Mouse (Mus musculus): ENCODE data around the gene Irf1. TPM values are rescaled to one million over a fixed set of nuclear protein-coding genes. Genes with fewer than 3 reads are reported as not detected.

Gene Irf1
- polyA plus RNA-seq, 1 experiment = 5.6 TPM

DNA sequence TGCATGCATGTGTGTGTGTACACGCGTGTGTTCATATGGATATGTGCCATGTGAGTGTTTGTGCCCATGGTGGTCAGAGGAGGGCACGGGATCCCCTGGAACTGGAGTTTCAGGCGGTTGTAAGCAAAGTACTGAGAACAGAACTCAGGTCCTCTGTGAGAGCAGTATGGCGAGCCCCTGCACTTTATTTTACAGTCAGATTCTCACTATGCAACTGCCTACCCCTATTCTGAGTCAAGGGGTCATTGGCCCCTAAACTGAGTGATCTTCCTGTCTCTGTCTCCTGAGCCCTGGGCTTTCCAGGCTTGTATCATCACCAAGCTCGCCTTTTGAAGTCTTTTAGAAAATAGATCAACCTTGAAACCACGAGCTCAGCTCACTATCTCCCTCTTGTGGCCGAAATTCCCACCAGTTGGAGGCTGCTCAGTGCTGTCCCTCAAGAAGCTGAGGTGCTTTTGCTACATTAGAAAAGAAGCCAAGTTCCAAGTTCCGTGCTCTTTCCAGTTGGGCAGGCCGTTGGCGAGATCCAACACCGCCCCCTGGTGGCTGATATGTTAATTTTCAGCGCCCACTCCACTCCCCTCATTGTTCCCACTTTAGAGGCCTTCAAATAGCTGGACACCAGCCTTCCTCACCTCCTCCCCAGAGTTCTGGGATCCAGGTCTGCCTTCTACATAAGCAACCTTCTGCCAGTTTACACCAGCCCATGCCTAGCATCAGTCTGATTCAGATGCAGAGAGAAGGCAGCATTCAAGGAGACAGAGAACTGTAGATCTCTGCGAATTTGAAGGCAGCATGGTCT lies 32.8 kb upstream of the Irf1 start:
- Histone ChIP-seq H3K4me3 (replicated peaks; ENCODE audit: insufficient read depth, low read depth, low read length) (no peak overlapping the region), H3K27ac (ENCODE audit: insufficient read depth, low read length) (no peak overlapping the region), H3K27me3 (ENCODE audit: control insufficient read depth, insufficient read depth, low read length) (no peaks in the 10 kb centered on the region), H3K4me1 (ENCODE audit: control insufficient read depth, insufficient read depth, low read length) (no peaks in the 10 kb centered on the region)
- DNase-seq = peak; percentile 33 to 45
- TF ChIP-seq CTCF (IDR thresholded peaks at IDR 0.05; ENCODE audit: borderline replicate concordance, insufficient read depth, low read depth, low read length) (peak; percentile 50), POLR2A (IDR thresholded peaks at IDR 0.05; ENCODE audit: borderline replicate concordance, insufficient read depth, low read length) (no peak)
- 50% methylated on average over 14 of the region's 14 CpGs for WGBS

DNA sequence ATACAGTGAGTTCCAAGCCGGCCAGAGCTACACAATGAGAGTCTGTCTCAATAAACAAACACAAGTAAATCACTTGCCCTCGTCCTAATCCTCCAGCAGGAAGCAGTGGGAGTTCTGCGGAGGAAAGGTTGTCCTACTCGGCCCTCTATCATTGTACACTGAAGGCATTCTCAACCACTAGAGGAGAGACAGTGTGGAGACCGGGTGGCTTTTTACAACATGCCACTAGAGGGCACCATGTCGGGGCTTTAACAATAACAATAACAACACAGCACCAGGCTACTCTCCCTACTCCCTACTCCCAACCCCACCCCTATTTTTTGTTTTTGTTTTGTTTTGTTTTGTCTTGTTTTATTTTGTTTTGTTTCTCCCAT lies 32.3 kb upstream of the Irf1 start:
- WGBS = 46% methylated on average over 6 of the region's 6 CpGs
- peak; percentile 58 for TF ChIP-seq CTCF (IDR thresholded peaks at IDR 0.05; ENCODE audit: borderline replicate concordance, insufficient read depth, low read depth, low read length)
- TF ChIP-seq POLR2A (IDR thresholded peaks at IDR 0.05; ENCODE audit: borderline replicate concordance, insufficient read depth, low read length) = no peak
- Histone ChIP-seq H3K4me3 (replicated peaks; ENCODE audit: insufficient read depth, low read depth, low read length) (no peak overlapping the region), H3K27me3 (ENCODE audit: control insufficient read depth, insufficient read depth, low read length) (no peaks in the 10 kb centered on the region), H3K27ac (ENCODE audit: insufficient read depth, low read length) (no peak overlapping the region), H3K4me1 (ENCODE audit: control insufficient read depth, insufficient read depth, low read length) (no peaks in the 10 kb centered on the region)
- peak; percentile 37 to 41 for DNase-seq

DNA sequence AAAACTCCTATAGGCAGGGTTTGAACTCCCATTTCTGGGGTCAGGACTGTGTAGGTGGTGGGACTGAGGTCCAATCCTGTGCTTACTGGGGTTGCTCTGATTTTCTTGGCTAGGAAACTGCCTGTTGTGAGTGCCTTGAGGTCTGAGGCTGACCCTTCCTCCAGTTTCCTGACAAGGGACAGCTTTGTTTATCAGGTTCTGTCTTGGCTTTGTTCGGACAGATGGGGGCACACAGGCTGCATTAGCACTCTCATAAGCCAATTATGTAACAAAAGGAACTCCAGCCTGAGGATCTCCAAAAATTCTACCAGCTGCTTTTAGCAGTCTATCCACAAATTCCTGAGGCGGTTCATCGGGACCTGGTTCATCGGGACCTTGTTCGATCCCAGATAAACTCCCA lies 27.5 kb upstream of the Irf1 start:
- 22% methylated on average over 5 of the region's 5 CpGs for whole genome bisulfite sequencing
- Histone ChIP-seq H3K27me3 (ENCODE audit: control insufficient read depth, insufficient read depth, low read length) (no peaks in the 10 kb centered on the region), H3K4me3 (replicated peaks; ENCODE audit: insufficient read depth, low read depth, low read length) (no peak overlapping the region), H3K4me1 (ENCODE audit: control insufficient read depth, insufficient read depth, low read length) (no peaks in the 10 kb centered on the region), H3K27ac (ENCODE audit: insufficient read depth, low read length) (no peak overlapping the region)
- peak in 1 of 2 experiments; percentile 16 for DNase-seq
- TF ChIP-seq POLR2A (IDR thresholded peaks at IDR 0.05; ENCODE audit: borderline replicate concordance, insufficient read depth, low read length) = no peak
- TF ChIP-seq CTCF (IDR thresholded peaks at IDR 0.05; ENCODE audit: borderline replicate concordance, insufficient read depth, low read depth, low read length) = peak; percentile 46; the same call in 1 of the 2 replicates

DNA sequence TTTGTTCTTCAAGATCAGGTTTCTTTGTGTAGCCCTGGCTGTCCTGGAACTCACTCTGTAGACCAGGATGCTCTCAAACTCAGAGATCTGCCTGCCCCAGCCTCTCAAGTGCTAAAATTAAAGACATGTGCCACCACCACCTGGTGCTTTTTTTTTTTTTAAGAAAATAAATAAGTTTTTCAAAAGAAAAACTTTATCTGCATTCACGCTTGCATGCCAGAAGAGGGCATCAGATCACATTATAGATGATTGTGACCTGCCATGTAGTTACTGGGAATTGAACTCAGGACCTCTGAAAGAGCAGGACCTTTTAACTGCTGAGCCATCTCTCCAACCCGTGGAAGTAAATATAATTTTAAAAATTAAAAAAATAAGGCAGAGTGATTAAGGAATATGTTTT lies 24.6 kb upstream of the Irf1 start:
- no peak overlapping the region for H3K27ac ChIP-seq (ENCODE audit: insufficient read depth, low read length)
- DNase-seq = no peak
- H3K4me3 ChIP-seq (replicated peaks; ENCODE audit: insufficient read depth, low read depth, low read length) = no peak overlapping the region
- no peaks in the 10 kb centered on the region for H3K27me3 ChIP-seq (ENCODE audit: control insufficient read depth, insufficient read depth, low read length)
- no peaks in the 10 kb centered on the region for H3K4me1 ChIP-seq (ENCODE audit: control insufficient read depth, insufficient read depth, low read length)
- no peak for TF ChIP-seq POLR2A (IDR thresholded peaks at IDR 0.05; ENCODE audit: borderline replicate concordance, insufficient read depth, low read length)
- TF ChIP-seq CTCF (IDR thresholded peaks at IDR 0.05; ENCODE audit: borderline replicate concordance, insufficient read depth, low read depth, low read length) = no peak
- WGBS = 90% methylated on average over 2 of the region's 2 CpGs

DNA sequence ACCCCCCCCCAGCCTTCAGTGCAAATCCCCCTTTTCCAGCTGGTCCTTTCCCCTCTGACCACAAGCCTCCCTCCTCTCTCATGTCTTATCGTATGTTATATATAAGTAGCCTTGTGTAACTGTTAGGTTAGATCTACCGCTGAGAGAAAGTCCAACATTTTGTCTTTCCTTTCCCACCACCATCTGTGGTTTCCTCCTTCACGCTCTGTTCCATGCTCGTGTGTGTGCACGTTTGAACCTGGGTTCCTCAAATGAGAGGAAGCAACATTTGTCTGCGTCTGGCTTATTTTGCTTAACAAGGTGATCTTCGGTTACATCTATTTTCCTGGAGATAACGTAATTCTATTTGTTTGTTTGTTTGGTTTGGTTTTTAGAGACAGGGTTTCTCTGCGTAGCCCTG lies 21.8 kb upstream of the Irf1 start:
- H3K4me3 ChIP-seq (replicated peaks; ENCODE audit: insufficient read depth, low read depth, low read length) = no peak overlapping the region
- TF ChIP-seq POLR2A (IDR thresholded peaks at IDR 0.05; ENCODE audit: borderline replicate concordance, insufficient read depth, low read length) (no peak), CTCF (IDR thresholded peaks at IDR 0.05; ENCODE audit: borderline replicate concordance, insufficient read depth, low read depth, low read length) (no peak)
- no peak for DNase-seq
- 93% methylated on average over 9 of the region's 9 CpGs for WGBS
- H3K27me3 ChIP-seq (ENCODE audit: control insufficient read depth, insufficient read depth, low read length) = no peaks in the 10 kb centered on the region
- H3K27ac ChIP-seq (ENCODE audit: insufficient read depth, low read length) = no peak overlapping the region
- H3K4me1 ChIP-seq (ENCODE audit: control insufficient read depth, insufficient read depth, low read length) = no peaks in the 10 kb centered on the region

DNA sequence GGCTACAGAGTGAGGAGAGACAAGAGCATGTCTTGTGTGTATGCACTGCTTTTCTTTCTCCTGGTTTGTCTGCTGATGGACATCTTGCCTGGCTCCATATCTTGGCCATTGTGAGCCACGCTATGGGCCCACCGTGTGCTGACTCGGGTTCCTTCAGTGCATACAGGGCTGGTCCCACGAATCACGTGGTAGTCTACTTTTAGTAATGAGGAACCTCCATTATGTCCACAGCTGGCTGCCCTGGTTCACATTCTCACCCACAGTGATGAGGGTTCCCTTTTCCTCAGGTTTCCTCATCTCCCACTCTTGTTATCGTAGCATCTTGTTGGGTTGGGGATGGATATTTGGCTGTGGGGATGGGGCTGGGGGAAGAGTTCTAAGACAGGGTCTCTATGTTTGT lies 21.2 kb upstream of the Irf1 start:
- Histone ChIP-seq H3K27me3 (ENCODE audit: control insufficient read depth, insufficient read depth, low read length) (no peaks in the 10 kb centered on the region), H3K4me3 (replicated peaks; ENCODE audit: insufficient read depth, low read depth, low read length) (no peak overlapping the region), H3K27ac (ENCODE audit: insufficient read depth, low read length) (no peak overlapping the region), H3K4me1 (ENCODE audit: control insufficient read depth, insufficient read depth, low read length) (no peaks in the 10 kb centered on the region)
- DNase-seq = no peak
- WGBS = 89% methylated on average over 6 of the region's 6 CpGs
- TF ChIP-seq CTCF (IDR thresholded peaks at IDR 0.05; ENCODE audit: borderline replicate concordance, insufficient read depth, low read depth, low read length) (no peak), POLR2A (IDR thresholded peaks at IDR 0.05; ENCODE audit: borderline replicate concordance, insufficient read depth, low read length) (no peak)

GRCm38 (mm10) chr11:53749306-53749705 lies 20.5 kb upstream of the Irf1 start:
- TF ChIP-seq POLR2A (IDR thresholded peaks at IDR 0.05; ENCODE audit: borderline replicate concordance, insufficient read depth, low read length) = no peak
- no peak for TF ChIP-seq CTCF (IDR thresholded peaks at IDR 0.05; ENCODE audit: borderline replicate concordance, insufficient read depth, low read depth, low read length)
- Histone ChIP-seq H3K4me3 (replicated peaks; ENCODE audit: insufficient read depth, low read depth, low read length) (no peak overlapping the region), H3K4me1 (ENCODE audit: control insufficient read depth, insufficient read depth, low read length) (no peaks in the 10 kb centered on the region), H3K27ac (ENCODE audit: insufficient read depth, low read length) (no peak overlapping the region), H3K27me3 (ENCODE audit: control insufficient read depth, insufficient read depth, low read length) (no peaks in the 10 kb centered on the region)
- WGBS = 65% methylated on average over 4 of the region's 4 CpGs
- DNase-seq = no peak

DNA sequence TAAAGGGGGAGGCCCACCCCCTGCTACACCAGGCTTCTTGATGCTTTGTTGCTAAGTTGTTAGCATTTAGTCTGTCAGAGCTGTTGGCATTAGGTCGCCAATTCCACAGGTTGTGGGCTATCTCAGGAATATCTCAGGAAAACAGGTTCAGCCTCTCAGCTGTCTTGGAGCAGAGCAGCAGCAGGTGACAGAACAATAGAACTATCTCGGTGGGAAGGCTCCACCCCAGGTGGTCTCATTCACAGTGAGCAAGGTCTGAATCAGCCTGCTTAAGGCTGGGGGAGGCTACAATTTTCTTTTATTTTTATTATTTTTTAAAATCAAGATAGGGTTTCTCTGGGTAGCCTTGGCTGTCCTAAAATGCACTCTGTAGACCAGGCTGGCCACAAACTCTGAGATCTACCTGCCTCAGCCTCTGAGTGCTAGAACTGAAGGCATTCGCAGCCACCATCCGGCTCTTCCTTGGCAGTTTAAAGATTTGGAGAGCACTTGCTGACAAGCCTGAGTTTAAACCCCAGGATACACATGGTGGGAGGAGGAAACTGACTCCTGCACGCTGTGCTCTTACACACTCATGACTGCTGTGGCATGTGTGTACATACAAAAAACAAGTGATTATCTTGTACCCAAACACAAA lies 20.0 kb upstream of the Irf1 start:
- TF ChIP-seq POLR2A (IDR thresholded peaks at IDR 0.05; ENCODE audit: borderline replicate concordance, insufficient read depth, low read length) (no peak), CTCF (IDR thresholded peaks at IDR 0.05; ENCODE audit: borderline replicate concordance, insufficient read depth, low read depth, low read length) (no peak)
- H3K4me3 ChIP-seq (replicated peaks; ENCODE audit: insufficient read depth, low read depth, low read length) = no peak overlapping the region
- H3K4me1 ChIP-seq (ENCODE audit: control insufficient read depth, insufficient read depth, low read length) = no peaks in the 10 kb centered on the region
- no peak for DNase-seq
- H3K27me3 ChIP-seq (ENCODE audit: control insufficient read depth, insufficient read depth, low read length) = no peaks in the 10 kb centered on the region
- WGBS = 48% methylated on average over 5 of the region's 5 CpGs
- no peak overlapping the region for H3K27ac ChIP-seq (ENCODE audit: insufficient read depth, low read length)

Measured in cerebellum, adult 2 months (tissue).